Mouse (Mus musculus) liver, embryonic 14.5 days (tissue): ENCODE results near the gene Diaph2.
"Not testable (repeated sequence)": the region's sequence is repeated elsewhere in the genome, so short reads cannot be mapped to it uniquely, and the experiment has no call there.

ENCODE experiments used
- CTCF ChIP-seq: IDR thresholded peaks from 2 replicates; pipeline ENCODE4 v1.5.1; 2016; ENCODE audit warnings: antibody characterized with exemption, low read depth, control low read depth
- EP300 ChIP-seq: IDR thresholded peaks from 2 replicates; pipeline ENCODE4 v1.6.1; 2016; ENCODE audit warnings: antibody characterized with exemption, low read depth

GRCm38 (mm10) chrX:129799920-129800319 lies 50.4 kb downstream of the Diaph2 start:
- not testable (repeated sequence) for TF ChIP-seq CTCF, EP300
